Mouse (Mus musculus): ENCODE measurements around the gene Cpsf6.
A peak's percentile ranks its signal among the peaks of the same experiment; 100 is the strongest.

The Cpsf6 gene

GRCm38 (mm10) chr10:117413562-117414527 lies 34.0 kb upstream of the Cpsf6 start:
- no peak for DNase-seq

GRCm38 (mm10) chr10:117412474-117413057 lies 32.8 kb upstream of the Cpsf6 start:
- no peak for DNase-seq

- DNase-seq = no peak
These were observed 32.1 kb upstream of the Cpsf6 start for GRCm38 (mm10) chr10:117411716-117412473.

- DNase-seq = no peak
These were observed 31.3 kb upstream of the Cpsf6 start for GRCm38 (mm10) chr10:117411131-117411530.

- DNase-seq = no peak
These were observed 30.8 kb upstream of the Cpsf6 start for GRCm38 (mm10) chr10:117410481-117411048.

GRCm38 (mm10) chr10:117409373-117410354 lies 29.8 kb upstream of the Cpsf6 start:
- no peak for DNase-seq

GRCm38 (mm10) chr10:117408545-117409372 lies 28.9 kb upstream of the Cpsf6 start:
- no peak for DNase-seq

- no peak for DNase-seq
These were observed 28.0 kb upstream of the Cpsf6 start for GRCm38 (mm10) chr10:117407734-117408288.

- DNase-seq = no peak
These were observed 27.3 kb upstream of the Cpsf6 start for GRCm38 (mm10) chr10:117406843-117407733.

GRCm38 (mm10) chr10:117406283-117406588 lies 26.4 kb upstream of the Cpsf6 start:
- no peak for DNase-seq

- no peak for DNase-seq
These were observed 25.9 kb upstream of the Cpsf6 start for GRCm38 (mm10) chr10:117405526-117406282.

GRCm38 (mm10) chr10:117404384-117404783 lies 24.6 kb upstream of the Cpsf6 start:
- DNase-seq = no peak

GRCm38 (mm10) chr10:117403344-117403953 lies 23.6 kb upstream of the Cpsf6 start:
- DNase-seq = no peak

GRCm38 (mm10) chr10:117402403-117403333 lies 22.9 kb upstream of the Cpsf6 start:
- DNase-seq = peak; percentile 53 to 57

GRCm38 (mm10) chr10:117401364-117401763 lies 21.5 kb upstream of the Cpsf6 start:
- no peak for DNase-seq

GRCm38 (mm10) chr10:117400246-117400954 lies 20.6 kb upstream of the Cpsf6 start:
- DNase-seq = no peak

Data from thymus, postnatal 36 days (tissue).